Mouse (Mus musculus): ENCODE results near the gene Zbtb6. TPM values are rescaled to one million over a fixed set of nuclear protein-coding genes. Genes with fewer than 3 reads are reported as not detected.
A peak's percentile ranks its signal among the peaks of the same experiment; 100 is the strongest.

The Zbtb6 gene
- total RNA-seq (2014; rRNA removed): 8.2 and 8.5 TPM in 2 replicates
- polyA plus RNA-seq (2012; rRNA removed): 0.88 and 1.1 TPM in 2 replicates

- Histone ChIP-seq H3K27me3 (ENCODE audit: control insufficient read depth, insufficient read depth, low read length) (no peaks in the 10 kb centered on the region), H3K36me3 (ENCODE audit: control insufficient read depth, insufficient read depth, low read length) (no peaks in the 10 kb centered on the region), H3K9ac (ENCODE audit: low read depth, low read length) (peak within 1 kb of the TSS; percentile 96), H3K4me1 (ENCODE audit: control insufficient read depth, insufficient read depth, low read length) (peaks cover 5% of the 10 kb centered on the region; the same call in 1 of the 2 replicates), H3K4me3 (ENCODE audit: insufficient read depth, low read depth, low read length) (peak within 1 kb of the TSS; percentile 99), H3K79me2 (ENCODE audit: control insufficient read depth, insufficient read depth, low read length) (peaks cover 5% of the 10 kb centered on the region; the same call in 1 of the 2 replicates), H3K27ac (replicated peaks; ENCODE audit: insufficient read depth, low read depth, low read length) (peak within 1 kb of the TSS; percentile 76)
- WGBS: under 1% methylated on average over 51 of the region's 51 CpGs
- DNase-seq (ENCODE audit: extremely low read depth, low read depth, low spot score): peak; percentile 84
- TF ChIP-seq CTCF (IDR thresholded peaks at IDR 0.05; ENCODE audit: low read depth, low read length) (no peak), POLR2A (IDR thresholded peaks at IDR 0.05; ENCODE audit: extremely low read depth, insufficient read depth, low read length) (peak; percentile 56; the same call in 1 of the 2 replicates)
Measured at GRCm38 (mm10) chr2:37442611-37443591, at the start of gene Zbtb6, which contains the start of the genes Zbtb26 and Rabgap1. Zbtb6 (minus strand) TSS chr2:37443171. Zbtb26 (minus strand) TSS chr2:37443135. Rabgap1 (plus strand) TSS chr2:37443279.

DNA sequence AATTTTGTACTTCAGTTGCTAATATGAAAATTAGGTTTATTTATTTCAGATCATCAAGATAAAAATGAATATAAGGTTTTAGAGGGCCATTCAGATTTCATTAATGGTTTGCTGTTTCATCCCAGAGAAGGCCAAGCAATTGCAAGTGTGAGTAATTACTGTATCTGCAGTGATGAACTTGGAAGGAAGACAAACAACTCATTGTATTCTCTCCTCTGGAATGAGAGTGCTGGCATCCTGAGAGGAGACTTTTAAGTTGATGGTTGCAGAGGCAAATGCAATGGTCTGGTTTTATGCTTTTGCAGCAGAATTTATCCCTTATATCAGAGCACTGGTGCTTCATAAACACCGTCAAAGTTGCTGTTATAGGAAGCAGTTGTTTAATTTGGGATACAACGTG is 46.0 kb upstream of the Zbtb6 start:
- H3K36me3 ChIP-seq (ENCODE audit: control insufficient read depth, insufficient read depth, low read length): peaks cover 41% of the 10 kb centered on the region
- H3K4me3 ChIP-seq (ENCODE audit: insufficient read depth, low read depth, low read length): no peak overlapping the region
- 92% methylated on average over 2 of the region's 2 CpGs for WGBS
- H3K4me1 ChIP-seq (ENCODE audit: control insufficient read depth, insufficient read depth, low read length): no peaks in the 10 kb centered on the region; the same call in 1 of the 2 replicates
- H3K27ac ChIP-seq (replicated peaks; ENCODE audit: insufficient read depth, low read depth, low read length): no peak overlapping the region
- no peak overlapping the region for H3K9ac ChIP-seq (ENCODE audit: low read depth, low read length)
- TF ChIP-seq CTCF (IDR thresholded peaks at IDR 0.05; ENCODE audit: low read depth, low read length): no peak
- no peak for TF ChIP-seq POLR2A (IDR thresholded peaks at IDR 0.05; ENCODE audit: extremely low read depth, insufficient read depth, low read length)
- H3K79me2 ChIP-seq (ENCODE audit: control insufficient read depth, insufficient read depth, low read length): no peaks in the 10 kb centered on the region; the same call in 1 of the 2 replicates
- no peak for DNase-seq (ENCODE audit: extremely low read depth, low read depth, low spot score)
- H3K27me3 ChIP-seq (ENCODE audit: control insufficient read depth, insufficient read depth, low read length): no peaks in the 10 kb centered on the region

- H3K9ac ChIP-seq (ENCODE audit: low read depth, low read length): no peak overlapping the region
- H3K79me2 ChIP-seq (ENCODE audit: control insufficient read depth, insufficient read depth, low read length): no peaks in the 10 kb centered on the region; the same call in 1 of the 2 replicates
- no peak for TF ChIP-seq CTCF (IDR thresholded peaks at IDR 0.05; ENCODE audit: low read depth, low read length)
- TF ChIP-seq POLR2A (IDR thresholded peaks at IDR 0.05; ENCODE audit: extremely low read depth, insufficient read depth, low read length): no peak
- no peaks in the 10 kb centered on the region for H3K27me3 ChIP-seq (ENCODE audit: control insufficient read depth, insufficient read depth, low read length)
- peaks cover 38% of the 10 kb centered on the region for H3K36me3 ChIP-seq (ENCODE audit: control insufficient read depth, insufficient read depth, low read length)
- H3K4me3 ChIP-seq (ENCODE audit: insufficient read depth, low read depth, low read length): no peak overlapping the region
- DNase-seq (ENCODE audit: extremely low read depth, low read depth, low spot score): no peak
- no peaks in the 10 kb centered on the region; the same call in 1 of the 2 replicates for H3K4me1 ChIP-seq (ENCODE audit: control insufficient read depth, insufficient read depth, low read length)
- no peak overlapping the region for H3K27ac ChIP-seq (replicated peaks; ENCODE audit: insufficient read depth, low read depth, low read length)
Measured at GRCm38 (mm10) chr2:37486408-37486807, 43.4 kb upstream of the Zbtb6 start.

DNA sequence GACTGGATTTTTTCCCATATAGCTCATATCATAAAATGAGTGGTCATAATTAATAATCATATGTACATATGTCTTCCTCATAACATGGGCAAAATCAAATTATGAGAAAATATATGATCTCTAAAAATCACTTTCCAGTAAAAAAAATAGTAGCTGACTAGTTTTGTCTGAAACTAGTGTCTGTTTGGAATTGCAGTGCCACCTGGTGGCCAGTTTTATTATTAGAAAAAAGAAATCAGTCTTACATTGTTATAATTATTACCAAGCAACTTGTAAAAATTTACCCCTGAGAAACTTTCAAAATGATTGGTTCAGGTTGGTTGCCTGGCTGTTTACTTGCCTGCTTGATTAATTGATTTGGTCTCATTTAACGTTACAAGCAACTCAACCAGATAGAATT is 42.4 kb upstream of the Zbtb6 start:
- H3K27ac ChIP-seq (replicated peaks; ENCODE audit: insufficient read depth, low read depth, low read length): no peak overlapping the region
- H3K27me3 ChIP-seq (ENCODE audit: control insufficient read depth, insufficient read depth, low read length): no peaks in the 10 kb centered on the region
- H3K36me3 ChIP-seq (ENCODE audit: control insufficient read depth, insufficient read depth, low read length): peaks cover 32% of the 10 kb centered on the region
- H3K9ac ChIP-seq (ENCODE audit: low read depth, low read length): no peak overlapping the region
- TF ChIP-seq POLR2A (IDR thresholded peaks at IDR 0.05; ENCODE audit: extremely low read depth, insufficient read depth, low read length) (no peak), CTCF (IDR thresholded peaks at IDR 0.05; ENCODE audit: low read depth, low read length) (no peak)
- H3K4me1 ChIP-seq (ENCODE audit: control insufficient read depth, insufficient read depth, low read length): no peaks in the 10 kb centered on the region; the same call in 1 of the 2 replicates
- H3K79me2 ChIP-seq (ENCODE audit: control insufficient read depth, insufficient read depth, low read length): no peaks in the 10 kb centered on the region; the same call in 1 of the 2 replicates
- peak; percentile 42 for DNase-seq (ENCODE audit: extremely low read depth, low read depth, low spot score)
- 41% methylated on average over 1 of the region's 1 CpGs for WGBS
- H3K4me3 ChIP-seq (ENCODE audit: insufficient read depth, low read depth, low read length): no peak overlapping the region

GRCm38 (mm10) chr2:37484165-37484564 is 41.2 kb upstream of the Zbtb6 start:
- Histone ChIP-seq H3K27ac (replicated peaks; ENCODE audit: insufficient read depth, low read depth, low read length) (no peak overlapping the region), H3K9ac (ENCODE audit: low read depth, low read length) (no peak overlapping the region), H3K79me2 (ENCODE audit: control insufficient read depth, insufficient read depth, low read length) (no peaks in the 10 kb centered on the region; the same call in 1 of the 2 replicates), H3K4me1 (ENCODE audit: control insufficient read depth, insufficient read depth, low read length) (no peaks in the 10 kb centered on the region; the same call in 1 of the 2 replicates), H3K4me3 (ENCODE audit: insufficient read depth, low read depth, low read length) (no peak overlapping the region), H3K36me3 (ENCODE audit: control insufficient read depth, insufficient read depth, low read length) (peaks cover 29% of the 10 kb centered on the region), H3K27me3 (ENCODE audit: control insufficient read depth, insufficient read depth, low read length) (no peaks in the 10 kb centered on the region)
- TF ChIP-seq POLR2A (IDR thresholded peaks at IDR 0.05; ENCODE audit: extremely low read depth, insufficient read depth, low read length) (no peak), CTCF (IDR thresholded peaks at IDR 0.05; ENCODE audit: low read depth, low read length) (no peak)
- DNase-seq (ENCODE audit: extremely low read depth, low read depth, low spot score): peak; percentile 9
- 55% methylated on average over 2 of the region's 2 CpGs for WGBS

All from liver, adult 2 months (tissue).